Mouse (Mus musculus): ENCODE measurements around the gene Insyn1.

DNA sequence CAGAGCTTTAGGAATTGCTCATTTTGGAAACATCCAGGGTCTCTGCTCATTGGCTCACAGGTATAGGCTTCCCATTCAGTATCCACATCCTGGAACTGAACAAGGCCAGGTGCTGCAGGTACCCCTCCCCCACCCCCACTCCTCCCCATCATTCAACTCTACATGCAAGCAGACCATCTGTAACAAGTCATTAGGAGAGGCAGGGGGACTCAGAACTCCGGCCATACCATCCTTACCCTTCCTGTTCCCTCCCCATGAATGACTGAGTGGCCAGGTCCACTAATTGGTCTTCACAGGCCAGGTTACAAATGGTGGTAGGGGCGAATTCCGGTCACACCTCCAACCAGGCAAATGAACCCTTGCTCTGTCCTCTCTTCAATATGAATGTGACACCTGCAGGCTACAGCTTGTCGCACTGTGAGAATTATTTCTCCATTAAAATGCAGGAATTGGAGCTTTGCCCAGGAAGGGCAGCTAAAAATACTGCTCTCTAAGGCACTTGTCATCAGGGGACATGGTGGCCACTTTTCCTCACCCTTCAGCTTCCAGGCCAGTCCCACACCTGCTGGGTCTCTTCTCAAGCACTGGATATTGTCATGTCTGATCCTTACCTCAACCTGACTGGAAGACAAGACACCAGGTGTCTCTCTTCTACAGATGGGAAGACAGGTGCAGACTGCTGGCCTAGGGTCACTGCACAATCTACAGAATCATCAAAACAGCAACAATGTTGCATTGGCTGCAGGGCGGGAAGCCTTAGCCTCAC lies 32.6 kb downstream of the Insyn1 start:
- TF ChIP-seq POLR2A (IDR thresholded peaks at IDR 0.05; ENCODE audit: extremely low read depth, insufficient read depth, low read length) = no peak
- no peak for TF ChIP-seq CTCF (IDR thresholded peaks at IDR 0.05; ENCODE audit: extremely low read depth, insufficient read depth, low read length)
